Mouse (Mus musculus): ENCODE measurements at regions not wholly inside any gene's neighbourhood (a gene's known extent, or its start where the extent isn't known, plus 50 kb on each side); places are given as distances from the start of the nearest gene placed in this dataset.

DNA sequence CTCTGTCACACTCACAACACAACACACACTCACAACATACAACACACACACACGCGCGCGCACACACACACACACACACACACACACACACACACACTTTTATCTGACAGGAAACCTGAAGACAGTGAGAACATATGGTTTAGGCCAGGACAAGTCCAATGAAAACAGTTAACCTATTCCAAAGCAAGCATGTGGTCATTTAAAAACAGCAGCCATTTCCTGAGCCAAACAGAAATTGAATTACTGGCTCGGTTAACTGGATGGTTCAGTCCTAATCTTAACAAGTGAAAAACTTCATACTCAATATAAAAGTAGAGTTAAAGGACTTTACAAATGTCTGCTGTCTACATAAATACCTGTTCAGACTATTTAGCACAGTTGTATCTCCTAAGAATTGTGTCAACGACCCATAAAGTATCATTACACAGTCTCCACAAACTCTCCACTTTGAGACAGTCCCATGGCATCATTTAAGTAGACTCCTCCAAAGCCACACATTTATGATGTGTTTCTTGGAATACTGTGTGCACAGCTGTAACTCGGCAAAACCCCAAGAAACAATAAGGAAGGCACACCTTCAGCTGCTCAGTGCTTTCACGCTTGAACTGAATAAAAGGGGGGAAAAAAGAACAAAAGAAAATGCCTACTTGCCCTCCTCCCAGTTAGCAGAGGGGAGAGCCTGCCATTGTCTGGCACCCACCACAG, 202.3 kb downstream of the Sp3 start:
- Histone ChIP-seq H3K9me3 (replicated peaks; ENCODE audit: control insufficient read depth, low read length) (no peaks in the 10 kb centered on the region), H3K27me3 (ENCODE audit: control insufficient read depth, insufficient read depth, low read length) (no peaks in the 10 kb centered on the region), H3K9ac (replicated peaks; ENCODE audit: low read depth, low read length) (no peak overlapping the region), H3K4me3 (ENCODE audit: low read depth, low read length) (no peak overlapping the region), H3K36me3 (replicated peaks; ENCODE audit: control insufficient read depth, insufficient read depth, low read length) (no peaks in the 10 kb centered on the region), H3K4me1 (ENCODE audit: control insufficient read depth, insufficient read depth) (no peaks in the 10 kb centered on the region), H3K27ac (ENCODE audit: low read depth) (0 out of 2 replicates have a peak overlapping the region, but pooled peaks have one; percentile 6), H3K4me2 (ENCODE audit: low read depth, low read length) (no peak overlapping the region)
- 77% methylated on average over 8 of the region's 8 CpGs for WGBS
- ATAC-seq (ENCODE audit: insufficient read depth, low read depth) (no peak), DNase-seq (ENCODE audit: low spot score) (peak; percentile 50)
- TF ChIP-seq CTCF (IDR thresholded peaks at IDR 0.05; ENCODE audit: low read depth) (no peak), EP300 (IDR thresholded peaks at IDR 0.05; ENCODE audit: low read depth) (no peak)

DNA sequence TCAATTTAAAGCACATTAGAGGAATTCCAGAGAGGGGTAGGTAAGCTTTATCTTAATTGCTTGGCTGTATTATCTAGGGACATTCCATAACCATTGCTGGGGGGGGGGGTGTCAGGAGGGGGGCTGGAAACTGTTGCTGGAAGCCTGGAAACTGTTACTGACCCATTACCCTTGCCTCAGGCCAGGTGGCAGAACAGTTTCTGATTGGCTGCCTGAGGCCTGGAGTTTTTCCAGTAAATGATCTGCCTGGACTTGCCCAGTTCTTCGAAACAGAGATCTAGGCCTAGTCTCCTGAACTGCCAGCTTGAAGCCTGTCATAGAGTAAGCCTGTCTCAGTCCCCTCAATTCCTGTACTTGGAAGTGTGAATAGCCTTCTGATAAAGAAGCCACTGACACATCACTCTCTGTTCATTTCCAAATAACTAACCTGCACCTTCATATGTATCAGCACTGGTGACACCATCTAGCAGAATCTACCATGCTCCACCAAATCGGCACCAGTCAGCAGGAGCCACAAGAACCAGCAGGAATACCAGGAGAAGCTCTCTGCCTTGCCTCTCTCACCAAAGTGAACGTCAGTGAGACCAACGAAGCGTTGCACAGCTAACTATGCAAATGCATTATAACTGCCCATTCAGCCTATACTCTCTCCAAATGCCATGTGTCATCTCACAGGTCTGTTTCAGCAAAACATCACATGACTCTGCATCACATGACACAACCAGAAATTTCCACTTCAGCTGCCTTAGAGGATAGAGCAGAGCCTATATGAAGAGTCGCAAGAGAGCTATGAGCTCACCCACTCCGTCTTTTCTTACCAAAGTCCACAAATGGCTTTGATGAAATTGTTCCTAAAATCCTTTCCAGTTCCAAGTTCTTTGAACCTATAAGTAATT, 200.7 kb downstream of the Sp3 start:
- no peaks in the 10 kb centered on the region for H3K27me3 ChIP-seq (ENCODE audit: control insufficient read depth, insufficient read depth, low read length)
- ATAC-seq (ENCODE audit: insufficient read depth, low read depth) (no peak; the same call in 1 of the 2 replicates), DNase-seq (ENCODE audit: low spot score) (no peak)
- no peak overlapping the region for H3K9ac ChIP-seq (replicated peaks; ENCODE audit: low read depth, low read length)
- H3K9me3 ChIP-seq (replicated peaks; ENCODE audit: control insufficient read depth, low read length), result no peaks in the 10 kb centered on the region
- peak overlapping the region; percentile 30; the same call in 1 of the 2 replicates for H3K27ac ChIP-seq (ENCODE audit: low read depth)
- 84% methylated on average over 7 of the region's 7 CpGs for WGBS
- TF ChIP-seq CTCF (IDR thresholded peaks at IDR 0.05; ENCODE audit: low read depth), result no peak
- no peak for TF ChIP-seq EP300 (IDR thresholded peaks at IDR 0.05; ENCODE audit: low read depth)
- H3K4me2 ChIP-seq (ENCODE audit: low read depth, low read length), result no peak overlapping the region
- no peaks in the 10 kb centered on the region for H3K36me3 ChIP-seq (replicated peaks; ENCODE audit: control insufficient read depth, insufficient read depth, low read length)
- peaks cover 9% of the 10 kb centered on the region; the same call in 1 of the 2 replicates for H3K4me1 ChIP-seq (ENCODE audit: control insufficient read depth, insufficient read depth)
- no peak overlapping the region for H3K4me3 ChIP-seq (ENCODE audit: low read depth, low read length)

DNA sequence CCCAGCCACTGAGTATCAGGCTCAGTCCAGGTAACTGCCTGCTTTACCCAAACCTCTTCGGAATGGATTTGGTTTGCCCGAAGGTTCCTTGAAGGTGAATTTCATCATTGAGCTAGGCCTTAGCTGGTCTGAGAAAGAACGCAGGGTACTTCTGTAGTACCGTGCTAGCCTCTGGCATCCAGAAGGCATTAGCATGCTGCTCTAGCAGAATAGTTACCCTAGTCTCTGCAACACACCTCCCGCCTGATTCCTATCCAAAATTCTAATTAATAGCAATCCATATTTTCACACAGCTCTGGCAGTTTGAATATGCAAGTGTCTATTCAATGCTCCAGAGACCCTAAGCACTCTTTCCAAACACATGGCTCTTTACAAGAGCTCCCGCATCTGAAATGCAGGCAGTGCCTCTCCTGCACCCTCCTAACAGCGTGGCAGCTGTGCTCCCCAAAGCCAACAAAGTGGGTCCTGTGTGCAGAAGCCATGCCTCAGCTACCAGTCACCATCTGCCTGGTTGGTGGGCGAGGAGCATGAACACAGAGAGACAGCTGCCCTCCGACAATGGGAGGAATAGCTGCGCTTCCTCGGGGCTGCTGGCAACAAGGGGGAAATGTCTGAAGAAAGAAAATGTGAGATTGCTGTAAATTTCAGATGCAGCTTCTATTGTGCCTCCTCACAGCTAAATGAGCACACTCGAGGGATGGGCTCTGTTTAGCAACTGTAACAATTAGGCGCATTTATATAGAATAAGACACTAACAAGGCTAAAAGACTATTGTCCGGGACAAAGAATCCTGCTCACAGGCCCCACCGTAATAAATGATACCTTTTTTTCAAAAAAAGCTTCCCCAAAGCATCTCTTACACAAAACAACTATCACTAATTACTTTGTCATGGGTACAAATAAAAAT, 198.6 kb downstream of the Sp3 start:
- TF ChIP-seq EP300 (IDR thresholded peaks at IDR 0.05; ENCODE audit: low read depth) (no peak), CTCF (IDR thresholded peaks at IDR 0.05; ENCODE audit: low read depth) (no peak)
- no peak overlapping the region for H3K4me3 ChIP-seq (ENCODE audit: low read depth, low read length)
- no peak overlapping the region for H3K4me2 ChIP-seq (ENCODE audit: low read depth, low read length)
- H3K27me3 ChIP-seq (ENCODE audit: control insufficient read depth, insufficient read depth, low read length), result no peaks in the 10 kb centered on the region
- no peaks in the 10 kb centered on the region for H3K36me3 ChIP-seq (replicated peaks; ENCODE audit: control insufficient read depth, insufficient read depth, low read length)
- 92% methylated on average over 15 of the region's 15 CpGs for WGBS
- H3K4me1 ChIP-seq (ENCODE audit: control insufficient read depth, insufficient read depth), result peaks cover 9% of the 10 kb centered on the region; the same call in 1 of the 2 replicates
- H3K9ac ChIP-seq (replicated peaks; ENCODE audit: low read depth, low read length), result no peak overlapping the region
- H3K9me3 ChIP-seq (replicated peaks; ENCODE audit: control insufficient read depth, low read length), result no peaks in the 10 kb centered on the region
- ATAC-seq (ENCODE audit: insufficient read depth, low read depth) (no peak), DNase-seq (ENCODE audit: low spot score) (no peak)
- H3K27ac ChIP-seq (ENCODE audit: low read depth), result no peak overlapping the region

DNA sequence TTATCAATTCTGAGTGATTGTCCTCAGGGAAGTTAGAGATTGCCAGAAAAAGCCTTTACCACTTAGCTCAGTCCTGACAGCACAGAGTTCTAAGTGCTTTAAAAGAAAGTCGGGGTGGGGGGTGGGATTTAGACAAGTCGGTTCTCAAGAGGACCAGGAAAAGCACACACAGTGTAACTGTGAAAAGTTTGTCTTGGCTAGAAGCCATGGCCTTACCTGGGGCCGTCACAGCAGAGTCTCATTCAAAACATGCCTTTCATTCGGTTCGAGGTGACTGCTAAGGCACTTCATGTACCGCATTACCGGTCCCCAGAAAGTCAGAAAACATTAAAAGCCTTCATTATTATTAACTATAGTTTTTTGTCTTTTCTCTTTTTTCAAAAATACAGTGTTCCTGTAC, 197.9 kb downstream of the Sp3 start:
- TF ChIP-seq CTCF (IDR thresholded peaks at IDR 0.05; ENCODE audit: low read depth) (no peak), EP300 (IDR thresholded peaks at IDR 0.05; ENCODE audit: low read depth) (no peak)
- no peak overlapping the region for H3K27ac ChIP-seq (ENCODE audit: low read depth)
- WGBS, result 43% methylated on average over 7 of the region's 7 CpGs
- no peak overlapping the region for H3K4me3 ChIP-seq (ENCODE audit: low read depth, low read length)
- no peaks in the 10 kb centered on the region for H3K36me3 ChIP-seq (replicated peaks; ENCODE audit: control insufficient read depth, insufficient read depth, low read length)
- no peak overlapping the region for H3K9ac ChIP-seq (replicated peaks; ENCODE audit: low read depth, low read length)
- ATAC-seq (ENCODE audit: insufficient read depth, low read depth) (no peak), DNase-seq (ENCODE audit: low spot score) (no peak)
- no peaks in the 10 kb centered on the region for H3K27me3 ChIP-seq (ENCODE audit: control insufficient read depth, insufficient read depth, low read length)
- H3K4me2 ChIP-seq (ENCODE audit: low read depth, low read length), result no peak overlapping the region
- peaks cover 9% of the 10 kb centered on the region; the same call in 1 of the 2 replicates for H3K4me1 ChIP-seq (ENCODE audit: control insufficient read depth, insufficient read depth)
- no peaks in the 10 kb centered on the region for H3K9me3 ChIP-seq (replicated peaks; ENCODE audit: control insufficient read depth, low read length)

Data from heart, postnatal 0 days (tissue).